Mouse (Mus musculus): ENCODE data around the gene Slc39a1.
"Not testable (repeated sequence)": the region's sequence is repeated elsewhere in the genome, so short reads cannot be mapped to it uniquely, and the experiment has no call there.

Slc39a1 gene

GRCm38 (mm10) chr3:90241669-90242358 is 6.2 kb upstream of the Slc39a1 start:
- DNase-seq (ENCODE audit: low read depth, low spot score): no peak

- no peak for DNase-seq (ENCODE audit: low read depth, low spot score)
These were observed 4.8 kb upstream of the Slc39a1 start, which contains the start of gene Creb3l4 for GRCm38 (mm10) chr3:90242984-90243775. Creb3l4 (minus strand) TSS chr3:90243512.

DNA sequence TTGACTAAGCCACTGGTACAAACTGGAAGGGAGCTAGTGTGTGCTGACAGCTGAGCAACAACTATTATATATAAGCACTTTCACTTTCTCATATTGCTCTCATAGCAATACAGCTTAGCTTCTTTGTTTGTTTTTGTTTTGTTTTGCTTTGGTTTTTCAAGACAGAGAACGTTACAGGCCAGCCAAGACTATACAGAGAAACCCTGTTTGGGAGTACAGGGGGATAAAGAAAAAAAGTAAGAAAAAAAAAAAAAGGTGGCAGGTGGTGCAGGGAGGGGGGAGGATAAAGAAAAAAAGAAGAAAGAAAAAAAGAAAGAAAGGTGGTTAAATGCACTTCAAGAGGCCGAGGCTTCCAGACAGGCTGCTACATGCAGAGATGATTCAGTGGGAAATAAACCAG is 2.6 kb upstream of the Slc39a1 start:
- no peak for DNase-seq (ENCODE audit: low read depth, low spot score)

DNA sequence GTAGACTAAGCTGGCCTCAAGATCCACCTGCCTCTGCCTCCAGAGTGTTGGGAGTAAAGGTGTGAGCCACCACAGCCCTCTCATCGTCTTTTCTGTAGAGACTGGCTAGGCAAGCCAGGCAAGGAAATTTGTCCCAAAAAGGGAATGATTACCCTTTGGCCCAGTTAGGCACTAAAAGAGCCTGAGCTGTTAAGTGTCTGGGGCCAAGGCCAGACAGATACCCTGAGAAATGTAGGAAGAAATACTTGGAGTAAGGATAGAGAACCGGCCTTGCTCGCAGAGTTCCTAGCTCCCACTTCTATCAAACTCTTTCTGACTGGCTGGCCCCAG is 377 bp upstream of the Slc39a1 start:
- no peak for DNase-seq (ENCODE audit: low read depth, low spot score)

DNA sequence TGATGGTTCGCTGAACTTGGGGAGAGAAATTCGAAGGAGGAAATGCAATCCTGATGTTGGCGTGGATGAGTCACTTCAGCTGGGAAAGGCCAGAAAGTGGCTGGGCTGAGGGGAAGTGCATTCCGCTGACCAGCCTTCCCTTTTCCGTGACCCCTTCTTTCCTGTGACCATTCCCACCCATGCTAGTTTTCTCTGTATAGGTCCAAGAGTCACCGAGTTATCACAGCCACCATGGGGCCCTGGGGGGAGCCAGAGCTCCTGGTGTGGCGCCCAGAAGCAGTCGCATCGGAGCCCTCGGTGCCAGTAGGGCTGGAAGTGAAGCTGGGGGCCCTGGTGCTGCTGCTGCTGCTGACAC is 751 bp downstream of the Slc39a1 start:
- no peak for DNase-seq (ENCODE audit: low read depth, low spot score)

- DNase-seq (ENCODE audit: low read depth, low spot score): no peak
These were observed 2.8 kb downstream of the Slc39a1 start for GRCm38 (mm10) chr3:90250791-90251190.

DNA sequence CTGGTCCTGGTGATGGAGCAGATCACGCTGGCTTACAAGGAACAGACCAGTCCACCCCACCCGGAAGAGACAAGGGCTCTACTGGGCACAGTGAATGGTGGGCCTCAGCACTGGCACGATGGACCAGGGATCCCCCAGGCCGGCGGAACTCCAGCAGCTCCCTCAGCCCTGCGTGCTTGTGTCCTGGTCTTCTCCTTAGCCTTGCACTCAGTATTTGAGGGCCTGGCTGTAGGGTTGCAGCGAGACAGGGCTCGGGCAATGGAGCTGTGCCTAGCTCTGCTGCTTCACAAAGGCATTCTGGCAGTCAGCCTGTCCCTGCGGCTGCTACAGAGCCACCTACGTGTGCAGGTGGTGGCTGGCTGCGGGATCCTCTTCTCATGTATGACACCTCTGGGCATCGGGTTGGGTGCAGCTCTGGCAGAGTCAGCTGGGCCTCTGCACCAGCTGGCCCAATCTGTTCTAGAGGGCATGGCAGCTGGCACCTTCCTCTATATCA is 3.8 kb downstream of the Slc39a1 start:
- DNase-seq (ENCODE audit: low read depth, low spot score): not testable (repeated sequence)

DNA sequence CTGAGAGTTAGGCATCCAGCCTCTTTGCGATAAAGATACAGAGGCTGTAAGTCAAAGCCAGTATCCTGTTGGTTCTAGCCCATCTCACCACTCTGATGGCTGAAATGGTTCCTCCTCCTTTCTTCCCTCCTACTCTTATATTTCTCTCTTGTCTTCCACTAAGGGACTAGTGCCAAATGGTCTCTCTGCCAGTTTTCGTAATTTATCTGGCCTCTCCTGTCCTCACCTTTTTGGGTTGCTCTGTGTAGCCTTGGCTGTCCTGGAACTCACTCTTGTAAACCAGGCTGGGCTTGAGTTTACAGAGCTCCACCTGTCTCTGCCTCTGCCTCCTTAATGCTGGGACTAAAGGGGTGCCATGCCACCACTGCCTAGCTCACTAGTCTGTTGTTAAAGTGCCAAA is 4.7 kb downstream of the Slc39a1 start:
- DNase-seq (ENCODE audit: low read depth, low spot score): not testable (repeated sequence)

GRCm38 (mm10) chr3:90253174-90253573 is 5.2 kb downstream of the Slc39a1 start:
- DNase-seq (ENCODE audit: low read depth, low spot score): not testable (repeated sequence)

- peak; percentile 98 for DNase-seq (ENCODE audit: low read depth, low spot score)
These were observed 5.9 kb downstream of the Slc39a1 start, which contains the start of gene Crtc2 for GRCm38 (mm10) chr3:90253653-90254418. Crtc2 (plus strand) TSS chr3:90254163.

GRCm38 (mm10) chr3:90254419-90255193 is 6.6 kb downstream of the Slc39a1 start:
- no peak for DNase-seq (ENCODE audit: low read depth, low spot score)

GRCm38 (mm10) chr3:90255194-90255565 is 7.2 kb downstream of the Slc39a1 start:
- no peak for DNase-seq (ENCODE audit: low read depth, low spot score)

DNA sequence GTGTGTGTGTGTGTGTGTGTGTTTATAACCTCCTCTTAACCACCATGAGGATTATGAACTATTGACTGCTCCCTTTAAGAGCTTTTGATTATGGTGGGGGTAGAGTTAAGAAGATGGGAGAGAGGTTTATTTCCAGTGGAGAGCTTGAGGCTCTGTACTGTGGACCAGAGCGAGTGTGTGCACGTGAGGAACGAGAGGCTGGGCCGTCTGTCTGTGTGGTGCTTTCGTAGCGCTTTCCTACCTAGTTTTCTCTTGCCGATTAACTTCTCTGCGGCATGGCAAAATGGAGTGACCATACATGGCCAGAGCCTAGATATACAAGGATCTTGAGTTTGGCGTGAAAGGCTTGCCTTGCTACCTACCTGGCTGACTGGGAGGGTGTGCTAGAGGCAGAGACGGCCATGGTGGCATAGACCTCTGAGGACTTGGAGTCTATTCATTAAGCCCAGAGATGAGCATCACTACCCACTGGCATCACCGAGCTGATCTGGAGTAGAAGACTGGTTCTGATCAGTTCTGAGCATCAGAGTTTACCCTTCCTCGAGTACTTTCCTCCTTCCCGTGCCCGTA is 7.9 kb downstream of the Slc39a1 start:
- DNase-seq (ENCODE audit: low read depth, low spot score): no peak

- no peak for DNase-seq (ENCODE audit: low read depth, low spot score)
These were observed 9.0 kb downstream of the Slc39a1 start for GRCm38 (mm10) chr3:90256731-90257530.

- DNase-seq (ENCODE audit: low read depth, low spot score): no peak
These were observed 10.5 kb downstream of the Slc39a1 start for GRCm38 (mm10) chr3:90258521-90258920.

DNA sequence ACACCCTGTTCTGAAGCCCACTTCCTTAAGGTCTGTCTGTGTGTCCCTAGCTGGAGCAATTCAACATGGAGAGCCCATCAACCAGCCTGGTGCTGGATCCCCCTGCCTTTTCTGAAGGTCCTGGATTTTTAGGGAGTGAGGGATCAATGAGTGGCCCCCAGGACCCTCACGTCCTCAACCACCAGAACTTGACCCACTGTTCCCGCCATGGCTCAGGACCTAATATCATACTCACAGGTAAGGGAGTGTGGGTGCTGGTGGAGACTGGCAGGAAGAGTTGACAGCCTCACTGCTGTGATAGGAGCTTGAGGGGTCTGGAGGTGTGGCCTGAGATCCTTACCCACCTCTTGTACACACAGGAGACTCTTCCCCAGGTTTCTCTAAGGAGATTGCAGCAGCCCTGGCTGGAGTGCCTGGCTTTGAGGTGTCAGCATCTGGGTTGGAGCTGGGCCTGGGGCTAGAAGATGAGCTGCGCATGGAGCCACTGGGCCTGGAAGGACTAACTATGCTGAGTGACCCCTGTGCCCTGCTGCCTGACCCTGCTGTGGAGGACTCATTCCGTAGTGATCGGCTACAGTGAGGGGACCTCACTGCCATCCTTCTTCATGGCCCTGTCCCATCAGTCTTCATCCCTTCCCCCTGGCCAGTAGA is 15.3 kb downstream of the Slc39a1 start:
- DNase-seq (ENCODE audit: low read depth, low spot score): no peak

- DNase-seq (ENCODE audit: low read depth, low spot score): peak; percentile 27
These were observed 16.7 kb downstream of the Slc39a1 start for GRCm38 (mm10) chr3:90264687-90265033.

DNA sequence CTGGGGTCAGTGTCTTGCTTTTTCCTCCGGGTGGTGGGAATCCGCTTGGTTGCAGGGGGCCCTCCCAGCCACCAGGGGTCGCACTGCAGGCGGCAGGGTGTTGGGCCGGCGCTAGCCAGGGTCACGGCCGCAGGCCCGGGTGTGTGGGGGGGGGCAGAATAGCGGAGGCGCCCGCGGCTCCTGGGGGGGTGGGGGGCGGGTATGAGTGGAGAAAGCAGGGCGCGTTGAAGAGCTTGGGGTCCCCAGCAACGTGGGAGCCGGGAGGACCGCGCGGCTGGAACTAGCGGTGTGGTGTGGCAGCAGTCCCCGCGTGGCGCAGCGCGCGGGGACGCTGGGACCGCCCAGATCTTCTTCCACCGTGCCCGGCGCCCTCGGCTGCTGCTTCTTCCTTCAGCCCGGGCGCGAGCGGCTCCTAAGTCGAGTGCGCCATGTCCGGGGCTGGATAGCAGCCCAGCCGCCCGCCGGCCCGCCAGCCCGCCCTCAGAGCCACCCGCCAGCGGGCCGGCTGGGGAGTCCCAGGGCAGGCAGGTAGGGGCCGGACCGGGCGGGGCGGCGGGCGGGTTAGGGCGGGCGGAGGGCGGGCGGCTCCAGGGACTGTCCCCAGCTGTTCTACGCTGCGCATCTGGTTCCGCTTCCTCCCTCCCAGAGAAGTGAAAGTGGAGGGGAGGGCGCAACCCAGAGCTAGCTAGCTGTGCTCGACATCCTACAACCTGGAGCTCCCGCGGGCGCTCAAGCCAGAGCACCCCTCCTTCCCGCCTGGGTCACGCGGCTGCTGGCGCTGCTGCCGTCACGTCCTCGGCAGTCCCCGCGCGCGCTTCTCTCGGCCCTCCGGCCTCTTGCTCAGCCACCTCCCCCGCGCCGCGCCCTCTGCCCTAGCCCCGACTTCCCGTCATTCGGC is 17.3 kb downstream of the Slc39a1 start, which contains the start of gene Dennd4b:
TSS of gene Dennd4b (plus strand) at position 152 of the 898 bp plus-strand sequence.
- DNase-seq (ENCODE audit: low read depth, low spot score): peak; percentile 76
